Mouse (Mus musculus): ENCODE measurements at regions not wholly inside any gene's neighbourhood (a gene's known extent, or its start where the extent isn't known, plus 50 kb on each side); places are given as distances from the start of the nearest gene placed in this dataset.
A peak's percentile ranks its signal among the peaks of the same experiment; 100 is the strongest.
"Not testable (repeated sequence)": the region's sequence is repeated elsewhere in the genome, so short reads cannot be mapped to it uniquely, and the experiment has no call there.

GRCm38 (mm10) chr1:47306961-47307360 lies 414.3 kb upstream of the Slc39a10 start:
- no peak for DNase-seq (ENCODE audit: low spot score in 2 of 2)

GRCm38 (mm10) chr1:47299311-47299710 lies 406.7 kb upstream of the Slc39a10 start:
- DNase-seq (ENCODE audit: low spot score in 2 of 2) = no peak

GRCm38 (mm10) chr1:47285639-47286038 lies 393.0 kb upstream of the Slc39a10 start:
- DNase-seq (ENCODE audit: low spot score in 2 of 2) = no peak

- peak in 1 of 2 experiments; percentile 36 for DNase-seq (ENCODE audit: low spot score in 2 of 2)
These were observed 385.8 kb upstream of the Slc39a10 start for GRCm38 (mm10) chr1:47278321-47279020.

- peak; percentile 37 to 80 for DNase-seq (ENCODE audit: low spot score in 2 of 2)
These were observed 385.2 kb upstream of the Slc39a10 start for GRCm38 (mm10) chr1:47277839-47278238.

- DNase-seq (ENCODE audit: low spot score in 2 of 2) = no peak
These were observed 379.5 kb upstream of the Slc39a10 start for GRCm38 (mm10) chr1:47272131-47272530.

GRCm38 (mm10) chr1:47263611-47264010 lies 371.0 kb upstream of the Slc39a10 start:
- DNase-seq (ENCODE audit: low spot score in 2 of 2) = no peak

GRCm38 (mm10) chr1:47261505-47262130 lies 369.0 kb upstream of the Slc39a10 start:
- no peak for DNase-seq (ENCODE audit: low spot score in 2 of 2)

- DNase-seq (ENCODE audit: low spot score in 2 of 2) = not testable (repeated sequence)
These were observed 358.1 kb upstream of the Slc39a10 start for GRCm38 (mm10) chr1:47250706-47251105.

- DNase-seq (ENCODE audit: low spot score in 2 of 2) = no peak
These were observed 324.4 kb upstream of the Slc39a10 start for GRCm38 (mm10) chr1:47217088-47217487.

GRCm38 (mm10) chr1:47216419-47217002 lies 323.9 kb upstream of the Slc39a10 start:
- no peak for DNase-seq (ENCODE audit: low spot score in 2 of 2)

GRCm38 (mm10) chr1:47213476-47213875 lies 320.8 kb upstream of the Slc39a10 start:
- DNase-seq (ENCODE audit: low spot score in 2 of 2) = no peak

- peak in 1 of 2 experiments; percentile 52 for DNase-seq (ENCODE audit: low spot score in 2 of 2)
These were observed 300.3 kb upstream of the Slc39a10 start for GRCm38 (mm10) chr1:47193001-47193400.

GRCm38 (mm10) chr1:47164417-47164816 lies 271.8 kb upstream of the Slc39a10 start:
- no peak for DNase-seq (ENCODE audit: low spot score in 2 of 2)

- DNase-seq (ENCODE audit: low spot score in 2 of 2) = no peak
These were observed 271.3 kb upstream of the Slc39a10 start for GRCm38 (mm10) chr1:47163808-47164410.

- not testable (repeated sequence) for DNase-seq (ENCODE audit: low spot score in 2 of 2)
These were observed 237.4 kb upstream of the Slc39a10 start for GRCm38 (mm10) chr1:47130031-47130430.

GRCm38 (mm10) chr1:47119636-47120035 lies 227.0 kb upstream of the Slc39a10 start:
- peak; percentile 53 to 62 for DNase-seq (ENCODE audit: low spot score in 2 of 2)

- not testable (repeated sequence) for DNase-seq (ENCODE audit: low spot score in 2 of 2)
These were observed 224.0 kb upstream of the Slc39a10 start for GRCm38 (mm10) chr1:47116681-47117080.

GRCm38 (mm10) chr1:47112494-47112893 lies 219.8 kb upstream of the Slc39a10 start:
- no peak for DNase-seq (ENCODE audit: low spot score in 2 of 2)

GRCm38 (mm10) chr1:47104055-47104454 lies 211.4 kb upstream of the Slc39a10 start:
- no peak for DNase-seq (ENCODE audit: low spot score in 2 of 2)

GRCm38 (mm10) chr1:47103321-47103988 lies 210.8 kb upstream of the Slc39a10 start:
- DNase-seq (ENCODE audit: low spot score in 2 of 2) = peak; percentile 14 to 37

Measured in layer of hippocampus, postnatal 14 days (tissue).